Mouse (Mus musculus): ENCODE results near the gene Cers6.

The Cers6 gene

GRCm38 (mm10) chr2:69149154-69149553 is 287.9 kb downstream of the Cers6 start:
- in situ Hi-C loops (cut with MseI, MboI): no loop called here

GRCm38 (mm10) chr2:69150841-69151240 is 289.6 kb downstream of the Cers6 start:
- in situ Hi-C loops (cut with MseI, MboI): no loop called here

GRCm38 (mm10) chr2:69155861-69156260 is 294.6 kb downstream of the Cers6 start:
- in situ Hi-C loops (cut with MseI, MboI): no loop called here

GRCm38 (mm10) chr2:69156283-69156682 is 295.0 kb downstream of the Cers6 start:
- in situ Hi-C loops (cut with MseI, MboI): no loop called here

GRCm38 (mm10) chr2:69158907-69159306 is 297.7 kb downstream of the Cers6 start:
- in situ Hi-C loops (cut with MseI, MboI): no loop called here
